Mouse (Mus musculus) MN1 (cell line): ENCODE results near the gene Bbs1.
"Not testable (repeated sequence)": the region's sequence is repeated elsewhere in the genome, so short reads cannot be mapped to it uniquely, and the experiment has no call there.

Experiments used
- DNase-seq: peaks from one replicate; pipeline ENCODE4 v3.0.0-alpha.2; 2016; ENCODE audit warnings: low spot score

Gene Bbs1

DNA sequence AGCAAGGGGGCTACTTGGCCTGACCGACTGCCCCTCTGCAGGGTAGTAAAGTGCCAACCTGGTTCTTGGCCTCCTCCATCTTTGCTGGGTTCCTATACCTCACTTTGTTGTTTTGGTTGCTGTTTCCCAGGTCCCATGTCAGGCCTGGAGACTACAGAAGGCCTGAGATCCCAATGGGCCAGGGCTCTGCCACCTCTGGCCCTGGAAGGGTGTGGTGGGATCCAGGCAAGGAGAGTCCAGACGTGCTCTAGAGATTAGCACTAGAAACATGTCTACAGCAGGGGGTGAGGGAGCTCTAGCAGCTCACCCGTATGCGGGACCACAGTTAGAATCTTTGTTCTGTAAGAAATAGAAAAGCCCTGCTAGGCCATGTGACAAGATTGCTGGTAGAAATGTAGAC lies 22.5 kb downstream of the Bbs1 start:
- DNase-seq = no peak

- DNase-seq = no peak
These were observed 27.1 kb downstream of the Bbs1 start for GRCm38 (mm10) chr19:4879324-4879703.

DNA sequence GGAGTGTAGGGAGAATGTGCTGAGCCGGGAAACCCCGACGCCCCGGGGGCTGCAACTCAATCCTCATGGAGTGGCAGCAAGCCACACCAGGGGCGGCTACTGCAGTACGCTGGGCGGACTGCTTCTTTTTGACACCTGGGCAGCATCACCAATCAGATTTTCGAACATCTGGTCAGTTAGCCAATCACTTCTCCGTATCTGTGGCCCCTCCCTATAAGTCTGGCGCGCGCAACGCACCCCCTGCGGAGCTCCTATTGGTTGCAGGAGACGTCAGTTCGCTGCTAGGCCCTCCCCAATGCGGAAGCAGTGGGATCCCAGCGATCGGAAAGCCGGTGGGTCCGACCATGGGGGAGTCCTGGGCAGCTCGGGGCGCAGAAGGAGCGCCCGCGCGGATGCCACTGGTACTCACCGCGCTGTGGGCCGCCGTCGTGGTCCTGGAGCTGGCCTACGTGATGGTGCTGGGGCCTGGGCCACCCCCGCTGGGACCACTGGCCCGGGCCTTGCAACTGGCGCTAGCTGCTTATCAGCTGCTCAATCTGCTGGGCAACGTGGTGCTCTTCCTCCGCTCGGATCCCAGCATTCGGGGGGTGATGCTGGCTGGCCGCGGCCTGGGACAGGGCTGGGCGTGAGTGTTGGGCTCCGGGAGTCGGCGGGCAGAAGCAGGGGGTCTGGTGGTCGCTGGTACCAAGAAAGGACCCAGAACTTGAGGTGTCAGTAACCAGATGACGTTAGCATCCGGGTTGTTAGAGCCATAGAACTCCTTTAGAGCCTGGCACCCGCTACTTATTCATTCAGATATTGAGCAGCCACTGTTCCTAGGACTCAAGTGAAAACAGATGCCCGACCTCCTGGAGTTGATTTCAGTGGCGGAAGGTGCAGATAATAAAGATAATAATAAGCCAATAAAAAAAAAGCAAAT lies 27.8 kb downstream of the Bbs1 start, which contains the start of gene Zdhhc24:
Zdhhc24 (plus strand) TSS at position 264 of the 919 bp plus-strand sequence.
- peak; percentile 91 for DNase-seq

DNA sequence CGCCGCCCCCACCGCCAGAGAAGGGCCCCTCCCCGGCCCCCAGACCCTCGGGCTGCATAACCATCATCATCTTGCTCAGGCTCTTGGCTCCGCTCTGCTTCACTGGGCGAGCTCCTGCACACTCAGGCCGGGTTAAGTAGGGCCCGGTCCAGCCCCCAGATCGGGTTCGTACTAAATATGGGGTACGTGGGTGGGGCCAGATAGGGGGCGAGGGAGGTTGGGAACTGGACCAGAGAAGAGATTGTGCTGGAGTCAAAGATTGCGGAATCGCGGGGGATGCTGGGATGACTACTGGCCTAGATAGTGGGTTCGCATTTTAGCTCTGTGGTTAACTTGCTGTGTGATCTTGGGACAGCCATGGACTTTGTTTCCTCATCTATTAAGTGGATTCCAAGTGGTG lies 28.6 kb downstream of the Bbs1 start, which contains the start of gene Actn3:
Actn3 (minus strand) TSS at position 125 of the 400 bp plus-strand sequence.
- DNase-seq = no peak

- no peak for DNase-seq
These were observed 29.7 kb downstream of the Bbs1 start for GRCm38 (mm10) chr19:4876755-4877154.

DNA sequence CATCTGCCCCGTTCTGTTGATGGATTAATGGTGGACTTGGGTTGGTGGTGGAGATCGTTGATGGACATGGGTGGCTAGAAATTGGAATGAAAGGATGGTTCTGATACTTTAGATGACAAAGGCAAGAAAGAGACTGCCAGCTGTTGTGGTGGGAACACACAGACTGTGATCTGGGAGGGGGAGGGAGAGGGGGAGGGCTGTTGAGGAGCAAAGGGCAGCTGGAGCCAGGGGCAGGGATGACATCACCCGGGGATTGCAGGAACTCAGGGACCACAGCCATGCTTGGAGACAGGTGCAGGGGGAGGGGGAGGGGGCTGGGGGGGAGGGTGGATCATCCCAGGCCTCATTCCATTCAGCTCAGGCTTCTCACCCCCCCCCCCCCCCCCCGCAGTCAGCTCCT lies 30.2 kb downstream of the Bbs1 start:
- no peak for DNase-seq

- DNase-seq = not testable (repeated sequence)
These were observed 31.8 kb downstream of the Bbs1 start for GRCm38 (mm10) chr19:4874613-4875012.

- DNase-seq = no peak
These were observed 41.3 kb downstream of the Bbs1 start for GRCm38 (mm10) chr19:4865147-4865546.

DNA sequence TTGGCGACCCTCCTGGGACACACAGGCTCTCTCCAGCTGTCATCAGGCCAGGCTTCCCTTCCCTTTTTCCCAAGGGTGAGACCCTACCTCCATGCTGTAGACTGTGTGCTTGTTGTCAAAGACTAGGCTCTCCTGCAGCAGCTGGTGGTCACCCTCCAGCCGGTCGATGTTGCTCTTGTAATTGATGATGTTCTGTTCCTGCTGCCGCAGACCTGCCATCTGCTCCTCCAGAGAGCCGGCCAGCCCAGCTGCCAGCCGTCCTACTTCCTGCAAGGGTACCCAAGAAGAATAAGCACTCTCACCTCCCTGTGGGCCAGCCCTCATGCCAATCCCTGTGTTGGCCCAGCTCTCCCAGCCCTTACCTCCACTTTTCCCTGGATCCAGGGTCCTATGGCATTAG lies 43.4 kb downstream of the Bbs1 start:
- DNase-seq = no peak

DNA sequence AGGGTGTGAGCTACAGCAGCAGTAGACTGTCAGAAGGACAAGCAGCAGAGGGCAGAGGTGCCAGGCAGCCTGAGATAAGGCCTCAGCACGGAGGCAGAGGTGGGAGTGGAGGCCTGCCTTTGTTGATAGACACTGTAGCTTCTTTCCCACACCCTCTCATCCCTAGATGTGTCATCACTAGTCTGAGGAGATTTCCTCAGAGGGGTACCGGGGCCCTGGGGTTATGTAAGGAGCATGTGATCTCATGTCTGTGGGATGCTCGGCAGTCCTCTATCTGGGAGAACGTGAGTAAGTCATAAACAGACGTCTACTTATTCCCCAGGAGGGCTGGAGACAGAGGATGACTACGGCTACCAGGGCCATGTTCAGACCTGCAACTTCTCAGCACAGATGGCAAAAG lies 47.3 kb downstream of the Bbs1 start:
- no peak for DNase-seq

GRCm38 (mm10) chr19:4855951-4856350 lies 50.5 kb downstream of the Bbs1 start:
- DNase-seq = no peak

DNA sequence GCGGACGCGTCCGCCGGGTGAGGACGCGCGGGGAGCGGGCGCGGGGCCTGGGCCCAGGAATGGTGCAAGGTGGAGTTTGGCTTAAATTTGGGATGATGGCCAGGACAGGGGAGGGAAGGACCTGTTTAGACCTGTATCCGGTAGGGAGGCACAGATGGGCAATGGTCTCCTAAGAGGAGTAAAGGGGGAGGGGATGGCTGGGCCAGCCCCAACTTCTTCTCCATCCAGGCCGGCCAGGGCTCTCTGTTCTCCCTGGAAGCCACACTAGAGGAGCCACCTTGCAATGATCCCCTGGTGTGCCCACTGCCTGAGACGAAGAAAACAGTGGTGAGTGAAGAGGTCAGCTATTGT lies 51.0 kb downstream of the Bbs1 start:
- no peak for DNase-seq

- DNase-seq = no peak
These were observed 51.6 kb downstream of the Bbs1 start, which contains the start of gene Ctsf for GRCm38 (mm10) chr19:4854552-4855469. TSS of gene Ctsf (plus strand) at chr19:4855130.

- no peak for DNase-seq
These were observed 56.1 kb downstream of the Bbs1 start for GRCm38 (mm10) chr19:4850281-4850680.

DNA sequence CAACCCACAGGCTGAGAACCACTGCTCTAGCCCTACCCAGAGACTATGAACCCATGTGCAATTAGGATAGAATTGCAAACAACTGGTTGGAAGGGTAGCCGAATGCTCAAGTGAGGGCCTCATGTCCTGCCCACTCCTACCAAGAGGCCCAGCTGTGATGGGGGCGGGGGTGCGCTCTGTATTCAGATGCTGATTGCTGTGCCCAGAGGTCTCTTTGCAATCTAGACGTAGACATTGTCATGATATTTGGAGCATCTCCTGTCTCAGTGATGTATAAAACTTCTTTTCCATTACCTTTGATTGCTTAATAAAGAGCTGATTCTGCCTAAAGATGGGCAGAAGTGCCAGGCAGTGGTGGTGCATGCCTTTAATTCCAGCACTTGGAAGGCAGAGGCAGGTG lies 56.6 kb downstream of the Bbs1 start:
- no peak for DNase-seq

- peak; percentile 14 for DNase-seq
These were observed 58.9 kb downstream of the Bbs1 start for GRCm38 (mm10) chr19:4847490-4847889.

DNA sequence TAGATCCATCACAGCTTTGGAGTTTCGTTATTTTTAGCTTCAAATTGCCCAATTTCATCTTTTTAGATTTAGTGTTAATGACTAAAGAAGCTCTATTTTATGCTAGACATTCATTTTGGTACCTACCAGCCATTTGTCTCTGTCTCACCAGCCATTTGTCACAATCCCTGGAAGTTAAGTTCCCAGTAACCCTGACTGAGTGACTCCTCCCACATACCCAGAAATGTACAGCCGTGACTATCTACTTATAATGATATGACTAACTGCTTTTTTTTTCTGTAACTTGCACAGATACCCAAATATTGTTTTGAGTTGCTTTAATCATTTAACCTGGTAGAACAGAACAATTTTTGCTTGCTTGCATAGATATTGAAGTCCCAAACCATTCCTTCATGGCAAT lies 60.6 kb downstream of the Bbs1 start:
- DNase-seq = no peak

- no peak for DNase-seq
These were observed 63.8 kb downstream of the Bbs1 start for GRCm38 (mm10) chr19:4842611-4843010.

GRCm38 (mm10) chr19:4840848-4841247 lies 65.6 kb downstream of the Bbs1 start:
- DNase-seq = no peak

DNA sequence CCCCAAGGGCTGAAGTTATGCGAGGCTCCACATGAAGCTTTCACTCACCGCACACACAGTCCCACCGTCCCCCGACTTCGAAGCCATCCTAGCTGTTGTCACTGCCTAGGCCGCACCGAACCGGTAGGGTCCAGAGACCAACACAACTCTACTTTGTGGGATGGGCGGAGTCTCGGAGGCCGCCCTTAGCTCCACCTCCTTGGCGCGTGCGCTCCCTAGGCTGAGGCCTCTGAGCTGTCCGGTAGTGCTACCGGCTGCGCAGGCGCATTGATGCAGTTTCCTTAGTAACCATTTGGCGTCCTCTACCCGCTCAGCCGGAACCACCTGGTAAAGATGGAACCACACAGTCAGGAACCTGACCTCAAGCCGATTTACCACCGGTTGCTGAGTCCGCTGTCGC lies 67.3 kb downstream of the Bbs1 start, which contains the start of the genes Ccs and Ccdc87:
Ccs (minus strand) TSS at position 184 of the 400 bp plus-strand sequence.
Ccdc87 (plus strand) TSS at position 218 of the 400 bp plus-strand sequence.
- peak; percentile 90 for DNase-seq

GRCm38 (mm10) chr19:4838526-4839140 lies 67.8 kb downstream of the Bbs1 start:
- DNase-seq = no peak

DNA sequence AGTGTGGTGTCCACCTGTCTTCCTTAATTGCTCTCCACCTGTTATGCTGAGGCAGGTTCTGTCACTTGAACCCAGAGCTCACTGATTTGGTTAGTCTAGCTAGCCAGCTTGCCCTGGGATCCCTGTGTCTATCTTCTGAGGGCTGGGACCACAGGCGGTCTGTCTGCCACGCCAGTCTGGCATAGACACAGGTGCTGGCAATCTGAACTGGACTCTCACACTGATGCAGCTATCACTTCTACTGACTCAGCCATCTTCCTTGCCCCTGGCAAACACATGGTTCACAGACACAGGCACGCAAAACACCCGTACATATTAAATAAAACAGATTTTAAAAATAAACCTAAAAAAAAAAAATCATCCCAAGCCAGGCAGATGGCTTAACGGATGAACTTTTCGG lies 69.4 kb downstream of the Bbs1 start:
- DNase-seq = no peak
